In genomic region chr4:117489975-117490374, GRCm38 (mm10) we compare ENCODE assay signal across 23 mouse cellular contexts.
"Had no signal": no experiment of that assay in that cellular context is flagged by ENCODE, and none has a peak within 500 bp of the region (broad histone marks: within the 10 kb centered on the region; RNA-seq: fewer than 3 reads in every experiment).

No protein-coding gene starts in this region.

- H3K27ac ChIP-seq: forebrain, embryonic 15.5 days; hindbrain, embryonic 15.5 days; hindbrain, postnatal 0 days; kidney, embryonic 15.5 days; kidney, postnatal 0 days; limb, embryonic 13.5 days; limb, embryonic 15.5 days had no signal

- H3K9me3 ChIP-seq: forebrain, embryonic 15.5 days; heart, embryonic 12.5 days; hindbrain, embryonic 15.5 days; kidney, embryonic 15.5 days; limb, embryonic 13.5 days; limb, embryonic 15.5 days had no signal

- H3K4me3 ChIP-seq: forebrain, embryonic 15.5 days; heart, embryonic 12.5 days; hindbrain, embryonic 15.5 days; kidney, embryonic 15.5 days; limb, embryonic 13.5 days; limb, embryonic 15.5 days had no signal

- H3K36me3 ChIP-seq: forebrain, embryonic 15.5 days; heart, embryonic 12.5 days; hindbrain, embryonic 15.5 days; kidney, embryonic 15.5 days; limb, embryonic 15.5 days had no signal

- ATAC-seq: forebrain, embryonic 15.5 days; forebrain, postnatal 0 days; hindbrain, postnatal 0 days; intestine, embryonic 16.5 days had no signal

- H3K9ac ChIP-seq: forebrain, embryonic 15.5 days; forebrain, postnatal 0 days; heart, embryonic 12.5 days; hindbrain, embryonic 15.5 days; kidney, embryonic 15.5 days; limb, embryonic 13.5 days; limb, embryonic 15.5 days had no signal

- DNase-seq: forebrain, postnatal 0 days; gastrocnemius, postnatal 14 days; gastrocnemius, postnatal 36 days; heart, adult 18-20 months; heart, postnatal 10 days; heart, postnatal 36 days; kidney, adult 11 months; kidney, adult 2 months; kidney, adult 9 months; kidney, postnatal 14 days; kidney, postnatal 36 days; layer of hippocampus, adult 9-11 months; layer of hippocampus, postnatal 36 days; left cerebral cortex, postnatal 4 days had no signal

- H3K4me2 ChIP-seq: forebrain, embryonic 15.5 days; heart, embryonic 12.5 days; hindbrain, embryonic 15.5 days; kidney, embryonic 15.5 days; limb, embryonic 13.5 days; limb, embryonic 15.5 days had no signal
